8 mouse cellular contexts compared by ENCODE assay signal in the genomic region with DNA sequence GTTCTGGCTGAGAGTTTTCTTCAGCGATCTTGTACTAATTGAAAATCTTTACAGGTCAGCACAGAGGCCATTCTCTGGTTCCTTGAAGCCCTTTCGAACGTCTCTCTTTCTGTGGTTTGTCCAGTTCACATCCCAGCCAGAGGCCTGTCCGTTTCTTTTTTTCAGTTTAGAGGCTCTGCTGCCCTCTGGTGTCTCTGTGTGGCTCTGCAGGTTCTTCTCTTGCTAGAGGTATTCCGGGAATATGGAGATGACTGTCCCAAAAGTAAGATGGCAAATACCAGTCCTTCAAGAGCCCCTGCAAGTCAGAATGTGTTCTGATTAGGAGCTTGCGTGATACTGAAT. TPM values are rescaled to one million over a fixed set of nuclear protein-coding genes. Genes with fewer than 3 reads are reported as not detected.
DNase-seq lines count a peak whose midpoint lies in the region; ATAC-seq and TF ChIP-seq lines count a peak whose summit lies in the region.

No protein-coding gene starts in this region.

- no peaks in the 10 kb centered on the region for H3K36me3 ChIP-seq in hindbrain, embryonic 14.5 days (replicated peaks; ENCODE audit: control insufficient read depth, insufficient read depth)
- H3K36me3 ChIP-seq in testis, adult 2 months (ENCODE audit: control insufficient read depth, insufficient read depth, low read length), result no peaks in the 10 kb centered on the region

- TF ChIP-seq CTCF in testis, adult 2 months (IDR thresholded peaks at IDR 0.05; ENCODE audit: control insufficient read depth, insufficient read depth, insufficient replicate concordance, low read depth, low read length), result no peak

- H3K9me3 ChIP-seq in hindbrain, embryonic 14.5 days (ENCODE audit: control insufficient read depth, low read length), result no peaks in the 10 kb centered on the region

- no peaks in the 10 kb centered on the region for H3K4me1 ChIP-seq in hindbrain, embryonic 14.5 days (replicated peaks; ENCODE audit: control insufficient read depth, insufficient read depth, low read length)
- peaks cover 6% of the 10 kb centered on the region for H3K4me1 ChIP-seq in testis, adult 2 months (ENCODE audit: control insufficient read depth, insufficient read depth, low read length)

- WGBS in hindbrain, embryonic 14.5 days, result 16% methylated on average over 6 of the region's 6 CpGs

- no peak overlapping the region for H3K4me3 ChIP-seq in hindbrain, embryonic 14.5 days (replicated peaks; ENCODE audit: low read length)
- H3K4me3 ChIP-seq in testis, adult 2 months (ENCODE audit: control insufficient read depth, low read depth, low read length), result peak overlapping the region; percentile 10; the same call in 1 of the 2 replicates

- H3K27ac ChIP-seq in hindbrain, embryonic 14.5 days, result no peak overlapping the region
- H3K27ac ChIP-seq in testis, adult 2 months (ENCODE audit: control insufficient read depth, insufficient read depth, low read depth, low read length), result no peak overlapping the region

- no peaks in the 10 kb centered on the region for H3K27me3 ChIP-seq in hindbrain, embryonic 14.5 days (ENCODE audit: control insufficient read depth, insufficient read depth, low read length)
- H3K27me3 ChIP-seq in testis, adult 2 months (ENCODE audit: control insufficient read depth, insufficient read depth, low read length), result no peaks in the 10 kb centered on the region

- peak; percentile 42 for ATAC-seq in erythroid progenitor cell, adult 5-6 weeks (replicated peaks; ENCODE audit: low FRiP score, poor library complexity, severe bottlenecking)
- ATAC-seq in hindbrain, embryonic 14.5 days (ENCODE audit: low FRiP score), result no peak

- no peak overlapping the region for H3K9ac ChIP-seq in hindbrain, embryonic 14.5 days

- peak; percentile 33 for DNase-seq in ovary, postnatal 14 days (ENCODE audit: low spot score)
- no peak for DNase-seq in ovary, adult 18-20 months (ENCODE audit: low spot score)
- DNase-seq in c-Kit-positive CD71-negative TER-119-negative erythroid progenitor cells, embryonic 14.5 days (ENCODE audit: low read depth), result peak; percentile 65
- DNase-seq in hindbrain, embryonic 14.5 days (ENCODE audit: low spot score), result peak; percentile 75
- DNase-seq in left cerebral cortex, postnatal 25 days (ENCODE audit: low spot score in 2 of 2), result peak; percentile 43 to 60
- peak; percentile 77 for DNase-seq in mesoderm, embryonic 11.5 days (ENCODE audit: low read depth, low spot score)

- 0 out of 2 replicates have a peak overlapping the region, but pooled peaks have one; percentile 3 for H3K4me2 ChIP-seq in hindbrain, embryonic 14.5 days (replicated peaks)

- TF ChIP-seq POLR2A in testis, adult 2 months (IDR thresholded peaks at IDR 0.05; ENCODE audit: control insufficient read depth, low read depth, low read length), result no peak

- intact Hi-C loops in left cerebral cortex, postnatal 25 days (cut with DNase I), result loop anchor here (1.0 to 10.0 kb wide), 3 partner anchors 52 to 496 kb away; partner anchors contain the start of gene Sacs

RNA-seq across cellular contexts. Expression of gene Arl11, which starts 14.8 kb away (rescaled TPM):
- 4.0 and 4.2 TPM in 2 replicates for total RNA-seq in erythroid progenitor cell, adult 5-6 weeks (2015; ENCODE audit: low replicate concordance)
- total RNA-seq in erythroid progenitor cell, adult 5-6 weeks (2017; ENCODE audit: low replicate concordance), result 1.3 and 4.1 TPM in 2 replicates
- polyA plus RNA-seq in hindbrain, embryonic 14.5 days (2014; fragmentation: Nextera tagmentation; extraction: Ambion mirVana), result 0.25 and 0.82 TPM in 2 replicates
- total RNA-seq in left cerebral cortex, postnatal 25 days (2021), result 1 to 10 TPM in 1 of 2 experiments, under 1 TPM in 1; 0.55 to 1.3 TPM
- 17.4 and 18.5 TPM in 2 replicates for polyA plus RNA-seq in testis, adult 2 months (2012; rRNA removed)

RNA-seq across cellular contexts. Expression of gene Sgcg, which starts 36.4 kb away (rescaled TPM):
- total RNA-seq in erythroid progenitor cell, adult 5-6 weeks (2015; ENCODE audit: low replicate concordance), result not detected in 2 replicates
- total RNA-seq in erythroid progenitor cell, adult 5-6 weeks (2017; ENCODE audit: low replicate concordance), result not detected in 2 replicates
- polyA plus RNA-seq in hindbrain, embryonic 14.5 days (2014; fragmentation: Nextera tagmentation; extraction: Ambion mirVana), result 0.23 and 0.33 TPM in 2 replicates
- not detected for total RNA-seq in left cerebral cortex, postnatal 25 days (2021)
- 0.28 and 0.67 TPM in 2 replicates for polyA plus RNA-seq in testis, adult 2 months (2012; rRNA removed)
